Mouse (Mus musculus) liver, embryonic 18 days (tissue): ENCODE data around the gene Zcrb1. TPM values are rescaled to one million over a fixed set of nuclear protein-coding genes. Genes with fewer than 3 reads are reported as not detected.

Experiments
- polyA plus RNA-seq: library from polyadenylated mRNA; depleted of rRNA; stranded (reverse); fragments of >200 nt; gene quantifications from 2 replicates; pipeline ENCODE4 v1.2.3, GENCODE M21; 2012; rRNA removed

Gene Zcrb1
- polyA plus RNA-seq: 32.4 TPM in 2 replicates

DNA sequence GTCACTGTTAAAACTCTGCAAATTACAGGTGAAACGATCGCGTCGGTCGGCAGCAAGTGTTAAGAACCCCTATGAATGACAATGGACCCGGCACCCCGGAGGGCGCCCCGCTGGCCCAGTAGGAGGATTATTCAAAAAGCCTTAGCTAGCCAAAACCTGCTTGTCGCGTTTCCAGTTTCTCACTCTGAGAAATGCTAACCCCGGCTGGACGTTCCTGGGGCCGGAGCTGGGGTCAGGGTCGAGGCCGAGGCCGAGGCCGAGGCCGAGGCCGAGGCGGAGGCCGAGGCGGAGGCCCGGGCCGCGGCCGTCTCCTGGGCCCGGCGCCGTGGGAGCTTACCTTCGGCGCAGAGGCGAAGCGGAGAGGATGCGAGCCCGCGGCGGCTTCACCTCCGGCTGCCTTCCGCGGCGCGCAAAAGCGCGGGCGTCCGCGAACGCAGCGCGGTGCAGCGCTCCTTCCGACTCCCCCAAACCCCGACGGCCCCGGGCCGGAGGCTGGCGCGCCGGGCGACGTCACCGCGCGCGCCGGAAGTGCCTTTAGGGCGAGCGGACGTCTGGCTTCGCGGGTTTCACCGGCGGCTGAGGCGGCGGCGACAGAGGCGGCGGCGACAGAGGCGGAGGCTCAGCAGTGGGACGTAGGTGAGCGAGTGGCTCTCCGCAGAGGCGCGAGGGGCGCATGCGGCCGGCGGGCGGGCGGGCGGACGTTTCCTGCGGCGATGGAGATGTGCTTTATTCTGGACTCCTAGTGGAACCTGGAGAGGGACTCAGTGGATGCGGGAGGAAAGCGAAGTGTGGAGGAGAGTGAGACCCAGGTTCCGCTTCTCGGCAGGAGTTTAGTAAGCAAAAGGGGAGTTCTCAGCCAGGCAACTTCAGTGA lies at the start of gene Zcrb1, which contains the start of gene Pphln1:
TSS of gene Zcrb1 (minus strand) at position 509 of the 873 bp plus-strand sequence.
TSS of gene Pphln1 (plus strand) at position 525 of the 873 bp plus-strand sequence.

DNA sequence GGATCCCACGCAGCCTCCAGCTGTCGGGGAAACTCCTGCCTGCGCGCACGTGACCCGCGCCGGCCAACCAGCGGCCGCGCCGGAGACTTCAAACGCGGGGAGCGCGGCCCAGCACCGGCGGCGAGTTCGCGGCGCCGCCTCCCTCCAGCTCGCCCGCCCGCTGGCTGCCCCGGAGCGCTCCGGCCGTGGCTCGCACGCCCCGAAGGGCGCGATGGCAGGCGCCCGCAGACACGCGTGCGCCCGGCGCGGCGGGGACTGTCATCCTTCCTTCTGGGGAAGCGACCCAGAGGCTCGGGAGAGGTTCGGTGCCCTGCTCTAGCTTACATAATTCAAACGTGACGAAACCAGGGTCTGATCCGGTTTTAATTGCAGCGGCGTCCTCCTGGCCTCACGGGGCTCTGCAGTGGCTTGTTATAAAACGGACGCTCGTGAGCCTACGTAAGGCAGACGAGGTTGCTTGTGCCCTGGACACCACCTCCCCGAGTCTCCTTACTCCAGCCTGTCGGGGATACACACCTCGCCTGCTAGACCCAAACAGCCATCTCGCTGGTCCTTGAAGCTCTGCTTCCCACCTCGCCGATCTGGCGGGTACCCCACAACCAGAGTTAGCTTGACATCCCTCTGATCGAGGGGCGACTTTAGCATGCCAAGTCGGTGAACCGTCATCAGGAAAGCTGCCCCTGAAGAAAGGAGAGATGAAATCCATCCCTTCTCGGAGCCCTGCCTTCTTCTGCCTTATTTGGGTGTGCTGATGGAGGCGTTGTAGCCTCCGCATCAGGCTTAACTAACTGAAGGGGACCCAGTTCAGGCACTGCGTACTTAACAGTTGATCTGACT lies 61.0 kb downstream of the Zcrb1 start, which contains the start of gene Yaf2:
TSS of gene Yaf2 (minus strand) at position 11 of the 837 bp plus-strand sequence.

Other genes starting within 250 kb of the Zcrb1 start
- 2.5 and 2.6 TPM in 2 replicates for gene Gxylt1, start 123.2 kb downstream of the Zcrb1 start, polyA plus RNA-seq
- 14.8 and 16.0 TPM in 2 replicates for gene Yaf2, start 61.4 kb downstream of the Zcrb1 start, polyA plus RNA-seq
- 6.4 and 7.0 TPM in 2 replicates for gene Pphln1, start within 50 bp of the Zcrb1 start, polyA plus RNA-seq
- gene Prickle1, start 197.6 kb upstream of the Zcrb1 start, polyA plus RNA-seq: 1.5 and 1.8 TPM in 2 replicates